Mouse (Mus musculus) heart, postnatal 0 days (tissue): Measurements from ENCODE around the gene Btn2a2. TPM values are rescaled to one million over a fixed set of nuclear protein-coding genes. Genes with fewer than 3 reads are reported as not detected.

Source experiments
- ATAC-seq: fragments of 200-750 bp; cut with Nextera tagmentation; 2 replicates; pipeline ENCODE4 v1.8.0; 2017; ENCODE audit warnings: low read depth, moderate number of reproducible peaks, moderate library complexity; ENCODE audit not compliant: insufficient read depth
- DNase-seq: peaks from one replicate; pipeline ENCODE4 v3.0.0-alpha.2; 2016; ENCODE audit warnings: low spot score
- H3K27ac ChIP-seq: fragments of 300-500 bp; sonication (generic); 2 replicates; pipeline ENCODE4 v1.5.1; 2014; ENCODE audit warnings: low read depth, mild to moderate bottlenecking
- H3K27me3 ChIP-seq: fragments of 300-500 bp; sonication (generic); 2 replicates; pipeline ENCODE4 v1.6.1; 2014; ENCODE audit warnings: low read length, mixed read lengths; ENCODE audit not compliant: control insufficient read depth, insufficient read depth
- H3K36me3 ChIP-seq: fragments of 300-500 bp; sonication (generic); replicated peaks from 2 replicates; pipeline ENCODE4 v1.6.1; 2014; ENCODE audit warnings: low read length, mixed read lengths; ENCODE audit not compliant: control insufficient read depth, insufficient read depth
- H3K4me1 ChIP-seq: fragments of 300-500 bp; sonication (generic); 2 replicates; pipeline ENCODE4 v1.6.1; 2014; ENCODE audit warnings: antibody characterized with exemption; ENCODE audit not compliant: control insufficient read depth, insufficient read depth
- H3K4me2 ChIP-seq: fragments of 300-500 bp; sonication (generic); 2 replicates; pipeline ENCODE4 v1.6.1; 2014; ENCODE audit warnings: low read depth, mild to moderate bottlenecking, low read length, moderate library complexity
- H3K4me3 ChIP-seq: fragments of 300-500 bp; sonication (generic); 2 replicates; pipeline ENCODE4 v1.5.1; 2014; ENCODE audit warnings: low read depth, low read length
- H3K9ac ChIP-seq: fragments of 300-500 bp; sonication (generic); replicated peaks from 2 replicates; pipeline ENCODE4 v1.6.1; 2014; ENCODE audit warnings: low read depth, low read length, mixed read lengths
- H3K9me3 ChIP-seq: fragments of 300-500 bp; sonication (generic); replicated peaks from 2 replicates; pipeline ENCODE4 v1.6.1; 2016; ENCODE audit warnings: low read length; ENCODE audit not compliant: control insufficient read depth
- CTCF ChIP-seq: IDR thresholded peaks from 2 replicates; pipeline ENCODE4 v1.5.1; 2016; ENCODE audit warnings: antibody characterized with exemption, control low read depth, low read depth
- EP300 ChIP-seq: IDR thresholded peaks from 2 replicates; pipeline ENCODE4 v1.6.1; 2016; ENCODE audit warnings: antibody characterized with exemption, low read depth
- WGBS: fragments of 180-500 bp; shearing (Covaris S2); extraction: QIAGEN DNeasy Blood & Tissue Kit; methylation state at CpG from one replicate; pipeline ENCODE4 v1.1.7; 2014; 5-methylcytosine and 5-hydroxymethylcytosine counted together
- polyA plus RNA-seq: library from polyadenylated mRNA; unstranded; fragments of >200 nt; fragmentation: Nextera tagmentation; extraction: Ambion mirVana; gene quantifications from 2 replicates; pipeline ENCODE4 v1.2.1, GENCODE M21; 2015
- total RNA-seq: library from RNA; depleted of rRNA; stranded (reverse); fragments of >200 nt; gene quantifications from 2 replicates; pipeline ENCODE4 v1.2.3, GENCODE M21; 2014; ENCODE audit warnings: low replicate concordance

Gene Btn2a2
- total and polyA plus RNA-seq, 2 experiments from 2014 or later = 0.15 TPM; not detected in 1

DNA sequence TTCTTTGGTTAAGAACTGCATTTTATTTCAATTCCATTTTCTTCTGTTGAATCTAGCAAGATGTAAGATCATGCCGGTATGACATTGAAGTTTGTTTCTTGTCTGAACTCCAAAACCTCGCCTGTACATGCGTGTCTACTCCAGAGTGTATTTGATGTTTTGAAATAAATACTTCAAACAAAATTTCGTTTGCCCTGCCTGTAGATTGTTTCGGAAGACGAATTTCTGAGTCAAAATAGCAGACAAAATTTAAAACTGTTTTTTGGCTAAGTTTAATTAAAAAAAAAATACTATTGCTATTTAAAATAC lies 29.6 kb upstream of the Btn2a2 start:
- H3K4me3 ChIP-seq = peak overlapping the region; percentile 59
- ATAC-seq = no peak
- H3K36me3 ChIP-seq = no peaks in the 10 kb centered on the region
- H3K4me1 ChIP-seq = no peaks in the 10 kb centered on the region
- no peak for DNase-seq
- no peak for TF ChIP-seq EP300
- no peak for TF ChIP-seq CTCF
- no peak overlapping the region; the same call in 1 of the 2 replicates for H3K9ac ChIP-seq
- H3K9me3 ChIP-seq = no peaks in the 10 kb centered on the region
- under 1% methylated on average over 6 of the region's 6 CpGs for WGBS
- H3K27me3 ChIP-seq = no peaks in the 10 kb centered on the region
- H3K4me2 ChIP-seq = peak overlapping the region; percentile 80
- H3K27ac ChIP-seq = peak overlapping the region; percentile 54

DNA sequence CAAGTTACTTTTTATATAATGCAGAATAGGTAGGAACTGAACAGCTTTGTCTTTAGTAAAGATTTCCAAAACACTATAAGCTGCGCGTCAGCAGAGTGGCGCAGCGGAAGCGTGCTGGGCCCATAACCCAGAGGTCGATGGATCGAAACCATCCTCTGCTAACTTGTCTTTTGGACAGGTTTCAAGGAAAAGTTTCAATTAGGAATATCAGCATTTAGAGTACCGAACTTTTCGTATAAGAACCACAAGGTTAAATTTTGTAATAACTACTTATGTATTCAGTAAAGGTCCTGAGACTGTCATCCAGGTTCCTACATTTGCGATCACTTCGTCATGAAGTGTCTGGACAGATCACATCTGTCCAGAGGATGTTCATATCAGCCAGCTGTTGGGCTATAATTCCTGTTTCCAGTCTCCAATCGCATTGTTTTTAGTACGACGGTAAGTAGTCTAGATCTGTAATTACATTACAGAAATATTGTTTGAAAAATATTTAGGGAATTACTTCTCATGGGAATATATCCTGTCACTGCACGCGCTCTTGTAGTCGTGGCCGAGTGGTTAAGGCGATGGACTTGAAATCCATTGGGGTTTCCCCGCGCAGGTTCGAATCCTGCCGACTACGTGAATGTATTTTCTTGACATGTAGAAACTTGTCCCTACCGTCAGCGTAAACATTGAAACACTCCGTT lies 29.1 kb upstream of the Btn2a2 start:
- no peaks in the 10 kb centered on the region for H3K27me3 ChIP-seq
- under 1% methylated on average over 27 of the region's 27 CpGs for WGBS
- ATAC-seq (peak; percentile 87), DNase-seq (peak; percentile 79)
- H3K9me3 ChIP-seq = no peaks in the 10 kb centered on the region
- H3K4me2 ChIP-seq = peak overlapping the region; percentile 80
- no peak for TF ChIP-seq CTCF
- 0 out of 2 replicates have a peak, but pooled peaks have one; percentile 2 for TF ChIP-seq EP300
- H3K36me3 ChIP-seq = no peaks in the 10 kb centered on the region
- peak overlapping the region; percentile 59 for H3K4me3 ChIP-seq
- H3K27ac ChIP-seq = peak overlapping the region; percentile 79
- no peak overlapping the region; the same call in 1 of the 2 replicates for H3K9ac ChIP-seq
- H3K4me1 ChIP-seq = no peaks in the 10 kb centered on the region

DNA sequence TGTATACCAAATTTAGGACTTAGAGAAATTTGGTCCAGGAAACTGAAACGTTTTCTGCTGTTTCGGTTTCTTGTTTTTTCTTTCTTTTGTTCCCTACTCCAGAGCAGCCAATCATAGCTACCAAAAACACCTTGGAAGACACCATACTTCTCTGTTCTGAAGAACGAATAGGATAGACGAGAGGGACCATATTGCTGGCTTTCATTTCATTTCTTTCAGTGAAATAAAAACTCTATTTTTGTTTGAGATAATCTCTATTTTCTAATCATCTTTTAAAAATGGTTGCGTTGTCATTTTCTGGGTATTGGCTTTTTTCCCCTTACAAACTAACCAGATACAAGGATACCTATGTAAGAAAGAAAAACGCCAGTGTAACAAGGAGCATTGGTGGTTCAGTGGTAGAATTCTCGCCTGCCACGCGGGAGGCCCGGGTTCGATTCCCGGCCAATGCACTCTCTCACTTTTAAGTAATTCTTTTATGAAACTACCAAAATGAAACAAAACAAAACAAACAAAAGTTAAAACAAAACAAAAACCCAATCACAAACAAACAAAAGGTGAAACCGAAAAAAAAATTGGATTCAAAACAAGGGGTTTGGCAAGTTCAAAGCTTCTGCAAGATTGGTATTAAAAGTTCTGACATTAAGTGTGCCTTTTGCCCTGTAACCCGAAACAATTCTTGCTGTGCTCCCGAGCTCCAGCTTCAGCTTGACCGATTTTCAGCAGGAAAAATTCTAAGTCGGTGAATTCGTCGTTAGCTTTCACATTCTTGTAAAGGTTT lies 28.4 kb upstream of the Btn2a2 start:
- Histone ChIP-seq H3K4me1 (no peaks in the 10 kb centered on the region), H3K9ac (no peak overlapping the region), H3K4me3 (peak overlapping the region; percentile 59), H3K36me3 (no peaks in the 10 kb centered on the region), H3K4me2 (peak overlapping the region; percentile 80), H3K9me3 (no peaks in the 10 kb centered on the region), H3K27me3 (no peaks in the 10 kb centered on the region), H3K27ac (peak overlapping the region; percentile 79)
- DNase-seq = peak; percentile 60
- peak; percentile 47; the same call in 1 of the 2 replicates for ATAC-seq
- TF ChIP-seq EP300 (peak; percentile 35; the same call in 1 of the 2 replicates), CTCF (no peak)
- WGBS = under 1% methylated on average over 19 of the region's 19 CpGs

DNA sequence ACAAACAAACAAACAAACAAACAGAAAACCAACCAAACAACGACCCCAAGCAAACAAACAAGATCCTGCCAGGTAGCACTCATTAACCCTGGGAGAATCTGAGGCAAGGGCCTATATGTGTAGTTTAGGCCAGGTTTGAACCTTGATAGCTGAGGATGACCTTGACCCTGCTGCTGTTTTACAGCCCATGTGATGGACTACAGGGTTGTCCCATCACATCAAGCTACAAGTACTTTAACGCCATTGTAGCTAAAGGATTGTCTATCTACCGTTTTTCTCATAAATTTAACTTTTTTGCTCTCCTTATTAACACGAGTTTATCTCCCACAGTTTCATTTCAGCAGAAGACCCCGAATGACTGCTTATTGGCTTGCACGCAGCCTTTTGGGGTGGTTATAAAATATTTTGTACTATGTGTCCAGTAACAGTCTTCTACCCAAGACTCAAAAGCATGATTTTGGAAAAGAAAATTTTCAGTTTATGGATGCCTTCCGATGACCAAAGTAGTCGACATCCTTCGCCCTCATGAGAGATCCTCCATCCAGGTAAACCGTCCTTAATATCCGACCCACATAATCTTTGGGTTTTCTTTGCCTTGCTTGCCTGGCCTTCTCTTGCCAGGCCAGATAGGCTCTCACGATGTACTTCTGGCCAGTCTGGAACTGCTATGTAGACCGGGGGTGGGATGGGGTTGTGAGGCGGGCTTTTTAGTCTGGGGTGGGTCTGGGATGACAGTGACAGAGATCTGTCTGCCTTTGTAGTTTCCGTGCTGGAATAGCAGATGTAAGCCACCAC lies 27.4 kb upstream of the Btn2a2 start:
- Histone ChIP-seq H3K4me2 (peak overlapping the region; percentile 80; the same call in 1 of the 2 replicates), H3K27ac (no peak overlapping the region), H3K36me3 (no peaks in the 10 kb centered on the region), H3K4me3 (peak overlapping the region; percentile 11; the same call in 1 of the 2 replicates), H3K9me3 (no peaks in the 10 kb centered on the region), H3K27me3 (no peaks in the 10 kb centered on the region), H3K4me1 (no peaks in the 10 kb centered on the region), H3K9ac (no peak overlapping the region)
- ATAC-seq (no peak), DNase-seq (no peak)
- WGBS = 59% methylated on average over 15 of the region's 15 CpGs
- TF ChIP-seq CTCF = no peak
- TF ChIP-seq EP300 = no peak

DNA sequence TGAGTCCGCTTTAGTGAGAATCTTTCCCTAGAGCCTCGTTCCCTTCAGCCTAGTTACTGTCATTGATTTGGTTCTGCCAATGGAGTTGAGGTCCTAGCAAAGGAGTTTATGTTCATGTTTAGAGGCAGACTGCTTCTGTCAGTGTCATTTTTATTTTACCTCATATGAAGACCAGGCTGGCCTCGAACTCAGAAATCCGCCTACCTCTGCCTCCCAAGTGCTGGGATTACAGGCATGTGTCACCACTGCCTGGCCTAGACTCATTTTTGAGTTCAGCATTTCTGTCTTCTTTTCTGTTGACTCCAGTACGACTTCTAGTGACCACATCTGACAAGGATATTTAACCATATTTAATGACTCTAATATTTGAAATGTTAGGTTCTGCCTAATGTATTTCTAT lies 26.6 kb upstream of the Btn2a2 start:
- Histone ChIP-seq H3K9me3 (no peaks in the 10 kb centered on the region), H3K27me3 (no peaks in the 10 kb centered on the region), H3K27ac (no peak overlapping the region), H3K9ac (no peak overlapping the region), H3K36me3 (no peaks in the 10 kb centered on the region), H3K4me1 (no peaks in the 10 kb centered on the region), H3K4me2 (no peak overlapping the region), H3K4me3 (no peak overlapping the region)
- WGBS = 78% methylated on average over 5 of the region's 5 CpGs
- ATAC-seq (no peak), DNase-seq (no peak)
- TF ChIP-seq EP300 = no peak
- TF ChIP-seq CTCF = no peak
